Mouse (Mus musculus): ENCODE data around the gene Adcyap1r1. TPM values are rescaled to one million over a fixed set of nuclear protein-coding genes. Genes with fewer than 3 reads are reported as not detected.

Adcyap1r1 gene
- polyA plus RNA-seq, 1 experiment from 2014 or later: 20.4 TPM

DNA sequence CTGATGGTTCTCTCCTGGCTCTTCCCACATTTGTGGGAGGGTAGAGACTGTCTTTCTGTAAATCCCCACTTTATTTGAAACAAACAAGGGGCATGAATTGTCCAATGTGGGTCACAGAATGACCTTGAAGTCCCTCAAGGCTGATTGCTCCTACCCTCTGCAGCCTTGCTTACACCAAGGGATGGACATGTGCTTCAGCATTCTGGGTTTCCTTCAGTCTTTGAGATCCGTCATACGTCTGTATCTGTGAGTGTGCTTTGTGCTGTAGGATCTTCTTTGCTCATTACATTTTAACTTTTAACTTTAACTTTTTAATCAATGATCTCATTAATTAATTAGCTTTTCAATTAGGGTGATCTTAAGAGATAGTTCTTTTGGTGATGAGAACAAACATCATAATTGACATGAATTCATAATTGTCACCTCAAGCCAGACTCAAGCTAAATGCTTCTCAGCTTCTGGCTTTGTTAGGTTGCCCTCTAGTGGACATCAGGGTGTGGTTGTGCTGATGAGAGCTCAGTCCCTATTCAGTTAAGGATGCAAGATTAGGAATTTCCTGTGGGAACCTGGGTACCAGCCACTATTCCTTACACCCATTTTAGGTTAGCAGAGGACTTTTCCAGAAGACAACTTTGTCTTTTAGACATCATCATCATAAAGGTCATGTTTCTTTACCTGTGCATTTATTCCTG is 53.2 kb downstream of the Adcyap1r1 start:
- H3K27ac ChIP-seq (ENCODE audit: low read depth, low read length): no peak overlapping the region
- peak; percentile 67; the same call in 1 of the 2 replicates for ATAC-seq (ENCODE audit: low FRiP score)
- 92% methylated on average over 2 of the region's 2 CpGs for WGBS

DNA sequence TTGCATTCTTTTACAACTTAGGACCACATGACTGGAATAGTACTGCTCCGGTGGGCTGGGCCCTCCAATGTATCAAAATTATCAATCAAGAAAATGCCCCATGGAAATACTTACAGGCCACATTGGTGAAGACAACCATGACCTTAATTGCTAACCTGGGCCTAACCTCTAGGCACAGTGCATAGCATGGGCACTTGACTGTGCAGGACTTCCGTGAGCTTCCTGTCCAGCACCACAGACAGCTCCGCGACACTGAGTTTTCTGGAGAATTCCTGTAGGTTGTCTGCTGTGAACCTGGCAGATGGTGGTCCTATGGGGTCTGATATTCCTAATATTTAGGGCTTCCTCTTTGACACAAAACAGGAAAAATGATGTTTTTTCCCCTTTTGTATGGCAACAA is 54.7 kb downstream of the Adcyap1r1 start:
- H3K27ac ChIP-seq (ENCODE audit: low read depth, low read length): no peak overlapping the region
- H3K27me3 ChIP-seq (ENCODE audit: control insufficient read depth, insufficient read depth, low read length): no peaks in the 10 kb centered on the region
- H3K4me3 ChIP-seq (ENCODE audit: low read depth, low read length): no peak overlapping the region
- H3K36me3 ChIP-seq (ENCODE audit: control insufficient read depth, insufficient read depth, low read length): no peaks in the 10 kb centered on the region
- H3K9ac ChIP-seq (ENCODE audit: low read length): no peak overlapping the region
- no peak for DNase-seq (ENCODE audit: low spot score, missing footprints)
- no peak overlapping the region for H3K4me2 ChIP-seq
- no peaks in the 10 kb centered on the region for H3K4me1 ChIP-seq (ENCODE audit: control insufficient read depth, insufficient read depth, low read length)
- no peak for ATAC-seq (ENCODE audit: low FRiP score)
- WGBS: 84% methylated on average over 4 of the region's 4 CpGs
- no peaks in the 10 kb centered on the region for H3K9me3 ChIP-seq (ENCODE audit: control insufficient read depth, low read length)

More for the DNA sequence above, 53.2 kb downstream of the Adcyap1r1 start:
- no peak for DNase-seq (ENCODE audit: low spot score, missing footprints)
- H3K9me3 ChIP-seq (ENCODE audit: control insufficient read depth, low read length): no peaks in the 10 kb centered on the region
- H3K27me3 ChIP-seq (ENCODE audit: control insufficient read depth, insufficient read depth, low read length): no peaks in the 10 kb centered on the region
- no peak overlapping the region for H3K4me2 ChIP-seq
- no peaks in the 10 kb centered on the region for H3K4me1 ChIP-seq (ENCODE audit: control insufficient read depth, insufficient read depth, low read length)
- no peak overlapping the region for H3K4me3 ChIP-seq (ENCODE audit: low read depth, low read length)
- no peaks in the 10 kb centered on the region for H3K36me3 ChIP-seq (ENCODE audit: control insufficient read depth, insufficient read depth, low read length)
- no peak overlapping the region for H3K9ac ChIP-seq (ENCODE audit: low read length)

DNA sequence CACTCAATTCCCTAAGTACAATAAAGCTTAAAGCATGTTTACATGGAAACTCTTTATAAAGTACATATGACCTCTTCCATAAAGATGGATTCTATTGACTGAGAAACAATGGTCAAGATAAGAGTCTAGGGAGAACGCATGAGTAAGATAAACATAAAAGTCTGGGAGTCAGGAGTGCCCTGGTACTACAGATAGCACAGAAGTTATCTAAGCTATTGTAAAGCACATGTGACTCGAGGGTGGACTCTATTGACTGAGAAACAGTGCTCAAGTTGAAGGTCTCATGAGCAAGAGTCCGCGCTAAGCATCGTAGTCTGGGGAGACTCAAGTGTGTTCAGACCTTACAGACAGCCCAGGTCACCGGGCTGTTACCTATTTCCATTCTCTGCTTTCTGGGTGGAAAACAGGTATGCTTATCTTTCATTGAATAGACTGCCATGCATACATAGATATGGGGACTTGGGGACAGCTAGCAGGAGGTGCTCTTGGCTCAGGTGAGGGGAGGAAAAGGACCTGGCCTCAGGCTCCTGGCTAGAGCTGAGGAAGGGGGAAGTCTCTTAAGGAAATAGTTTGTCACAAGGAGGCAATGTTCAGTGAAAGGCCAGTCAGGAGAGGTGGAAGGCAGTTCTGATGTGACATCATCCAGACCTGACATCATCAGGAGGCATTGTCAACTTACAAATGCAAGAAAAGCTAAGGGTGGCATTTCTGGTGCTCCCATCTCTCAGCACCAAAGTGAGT is 57.5 kb downstream of the Adcyap1r1 start:
- Histone ChIP-seq H3K27me3 (ENCODE audit: control insufficient read depth, insufficient read depth, low read length) (no peaks in the 10 kb centered on the region), H3K27ac (ENCODE audit: low read depth, low read length) (no peak overlapping the region), H3K4me3 (ENCODE audit: low read depth, low read length) (no peak overlapping the region), H3K4me2 (no peak overlapping the region), H3K4me1 (ENCODE audit: control insufficient read depth, insufficient read depth, low read length) (peaks cover 5% of the 10 kb centered on the region; the same call in 1 of the 2 replicates), H3K36me3 (ENCODE audit: control insufficient read depth, insufficient read depth, low read length) (no peaks in the 10 kb centered on the region), H3K9ac (ENCODE audit: low read length) (no peak overlapping the region), H3K9me3 (ENCODE audit: control insufficient read depth, low read length) (no peaks in the 10 kb centered on the region)
- ATAC-seq (ENCODE audit: low FRiP score) (no peak), DNase-seq (ENCODE audit: low spot score, missing footprints) (no peak)
- WGBS: 86% methylated on average over 6 of the region's 6 CpGs

DNA sequence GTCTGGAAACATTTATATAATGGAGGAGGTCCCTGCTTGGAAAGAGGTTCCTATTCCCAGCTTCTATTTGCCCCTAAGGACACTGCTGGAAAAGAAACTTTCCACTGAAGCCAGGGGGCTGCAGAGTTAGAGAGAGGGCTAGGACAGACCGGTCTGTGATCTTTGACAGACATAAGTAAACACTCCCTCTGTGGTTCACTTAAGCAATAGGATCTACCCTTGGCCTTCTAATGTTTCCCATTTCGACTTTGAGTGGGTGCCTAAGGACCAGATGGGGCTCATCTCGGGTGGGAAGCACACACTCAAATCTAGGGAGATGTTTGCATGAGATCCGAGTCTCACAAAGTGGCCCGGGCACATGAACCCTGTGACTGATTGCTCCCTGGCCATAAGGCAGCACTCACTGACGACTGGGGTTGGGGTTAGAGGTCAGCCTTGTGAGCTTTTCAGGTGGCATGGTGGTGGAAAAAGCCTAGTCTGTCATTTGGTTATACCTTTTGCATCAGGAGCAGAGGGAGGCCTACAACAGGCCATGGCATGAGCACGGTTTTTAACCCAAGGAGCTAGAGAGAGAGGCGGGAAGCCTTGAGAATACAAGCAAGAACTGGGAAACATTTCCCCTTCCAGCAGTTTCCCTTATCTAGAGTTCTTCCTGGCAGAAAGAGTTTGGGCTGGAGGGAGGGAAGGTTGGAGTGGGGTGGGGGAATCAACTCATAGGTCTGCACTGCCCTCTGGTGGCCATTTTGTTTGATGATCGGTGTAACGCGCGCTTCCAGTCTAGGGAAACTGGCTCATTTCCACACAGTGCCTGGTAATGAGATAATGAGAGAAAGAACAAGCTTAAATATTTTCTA is 59.7 kb downstream of the Adcyap1r1 start:
- Histone ChIP-seq H3K4me3 (ENCODE audit: low read depth, low read length) (no peak overlapping the region), H3K4me1 (ENCODE audit: control insufficient read depth, insufficient read depth, low read length) (peaks cover 5% of the 10 kb centered on the region; the same call in 1 of the 2 replicates), H3K27me3 (ENCODE audit: control insufficient read depth, insufficient read depth, low read length) (no peaks in the 10 kb centered on the region), H3K9ac (ENCODE audit: low read length) (no peak overlapping the region), H3K9me3 (ENCODE audit: control insufficient read depth, low read length) (peaks cover 2% of the 10 kb centered on the region; the same call in 1 of the 2 replicates), H3K36me3 (ENCODE audit: control insufficient read depth, insufficient read depth, low read length) (no peaks in the 10 kb centered on the region), H3K27ac (ENCODE audit: low read depth, low read length) (no peak overlapping the region), H3K4me2 (no peak overlapping the region)
- peak; percentile 84 for ATAC-seq (ENCODE audit: low FRiP score)
- peak; percentile 98 for DNase-seq (ENCODE audit: low spot score, missing footprints)
- WGBS: 35% methylated on average over 12 of the region's 12 CpGs

DNA sequence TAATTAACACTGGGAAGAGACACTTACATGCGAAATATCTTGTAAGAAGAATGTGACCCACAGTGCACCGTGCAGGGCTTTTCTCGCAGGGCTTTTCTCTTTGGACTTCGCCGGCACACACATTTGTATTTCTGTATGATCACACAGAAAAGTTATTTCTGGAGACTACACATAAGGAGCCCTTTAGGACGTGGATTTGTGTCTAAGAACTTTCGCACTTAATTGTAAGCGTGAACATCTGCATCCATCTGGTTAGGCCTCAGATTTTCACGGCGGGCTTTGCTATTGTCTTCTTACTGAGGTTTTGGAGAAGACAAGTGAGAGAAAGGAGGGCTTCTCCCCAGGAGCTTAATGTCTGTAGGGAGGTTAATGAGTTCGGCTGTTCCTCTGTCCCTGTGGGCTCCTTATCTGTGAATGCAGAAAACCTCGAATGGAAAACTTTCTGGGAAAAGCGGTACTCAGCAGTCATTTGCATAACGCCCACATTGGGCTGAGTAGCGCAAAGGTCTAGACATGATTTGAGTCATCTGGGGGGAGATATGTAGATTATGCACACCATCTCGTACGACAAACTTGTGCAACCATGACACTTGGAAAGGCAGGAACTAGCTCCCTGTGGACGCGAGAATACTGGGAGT is 60.4 kb downstream of the Adcyap1r1 start:
- no peaks in the 10 kb centered on the region for H3K27me3 ChIP-seq (ENCODE audit: control insufficient read depth, insufficient read depth, low read length)
- no peak overlapping the region for H3K4me2 ChIP-seq
- peak; percentile 49 for ATAC-seq (ENCODE audit: low FRiP score)
- 40% methylated on average over 19 of the region's 19 CpGs for WGBS
- H3K4me3 ChIP-seq (ENCODE audit: low read depth, low read length): no peak overlapping the region
- peak; percentile 87 for DNase-seq (ENCODE audit: low spot score, missing footprints)
- no peaks in the 10 kb centered on the region for H3K36me3 ChIP-seq (ENCODE audit: control insufficient read depth, insufficient read depth, low read length)
- H3K4me1 ChIP-seq (ENCODE audit: control insufficient read depth, insufficient read depth, low read length): peaks cover 5% of the 10 kb centered on the region; the same call in 1 of the 2 replicates
- peaks cover 2% of the 10 kb centered on the region; the same call in 1 of the 2 replicates for H3K9me3 ChIP-seq (ENCODE audit: control insufficient read depth, low read length)
- H3K9ac ChIP-seq (ENCODE audit: low read length): 0 out of 2 replicates have a peak overlapping the region, but pooled peaks have one; percentile 18
- no peak overlapping the region for H3K27ac ChIP-seq (ENCODE audit: low read depth, low read length)

DNA sequence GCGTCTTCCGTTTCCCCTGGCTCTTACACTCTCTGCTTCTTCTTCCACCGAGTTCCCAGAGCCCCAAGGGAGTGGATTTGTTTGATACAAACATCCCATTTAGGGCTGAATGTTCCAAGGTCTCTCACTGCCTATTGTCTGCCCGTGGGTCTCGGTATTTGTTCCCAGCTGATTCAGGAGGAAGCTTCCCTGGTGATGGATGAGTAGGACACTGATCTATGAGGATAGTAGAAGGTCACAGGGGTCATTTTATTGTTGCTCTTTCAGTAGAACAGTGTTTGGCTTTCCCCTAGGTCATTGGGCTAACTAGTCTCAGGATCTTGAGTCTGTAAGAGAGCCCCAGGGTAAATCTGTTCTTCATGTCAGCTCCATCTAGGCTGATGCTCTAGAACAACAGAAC is 61.7 kb downstream of the Adcyap1r1 start:
- Histone ChIP-seq H3K9me3 (ENCODE audit: control insufficient read depth, low read length) (peaks cover 2% of the 10 kb centered on the region; the same call in 1 of the 2 replicates), H3K4me3 (ENCODE audit: low read depth, low read length) (no peak overlapping the region), H3K9ac (ENCODE audit: low read length) (no peak overlapping the region), H3K4me1 (ENCODE audit: control insufficient read depth, insufficient read depth, low read length) (peaks cover 5% of the 10 kb centered on the region; the same call in 1 of the 2 replicates), H3K36me3 (ENCODE audit: control insufficient read depth, insufficient read depth, low read length) (no peaks in the 10 kb centered on the region), H3K4me2 (no peak overlapping the region), H3K27ac (ENCODE audit: low read depth, low read length) (no peak overlapping the region), H3K27me3 (ENCODE audit: control insufficient read depth, insufficient read depth, low read length) (no peaks in the 10 kb centered on the region)
- 65% methylated on average over 5 of the region's 5 CpGs for WGBS
- ATAC-seq (ENCODE audit: low FRiP score) (no peak), DNase-seq (ENCODE audit: low spot score, missing footprints) (no peak)

DNA sequence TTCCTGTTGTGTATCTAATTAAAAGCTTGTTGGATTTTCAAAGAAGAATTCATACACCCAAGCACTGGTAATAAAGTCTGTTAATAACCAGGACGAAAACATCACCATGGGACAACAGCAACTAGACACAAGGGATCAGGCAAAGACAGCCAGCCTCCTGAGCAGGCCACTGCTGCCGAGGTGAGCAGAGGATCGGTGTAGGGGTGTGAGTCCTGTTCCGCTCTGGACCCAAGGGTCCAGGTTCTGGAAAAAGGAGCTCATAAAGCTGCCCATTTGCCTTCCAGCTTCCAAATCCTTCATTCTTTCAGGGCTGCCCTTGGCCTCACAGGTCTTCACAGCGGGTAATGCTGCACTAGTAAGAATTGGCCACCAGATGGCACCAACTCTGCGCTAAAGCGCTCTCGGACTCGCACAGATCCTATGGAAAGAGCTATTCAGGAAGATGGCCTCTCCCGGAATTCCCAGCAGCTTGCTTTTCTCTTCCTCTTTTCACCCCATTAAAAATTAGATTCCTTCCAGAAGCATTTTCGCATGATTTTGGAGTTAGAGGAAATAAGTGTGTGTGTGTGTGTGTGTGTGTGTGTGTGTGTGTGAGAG is 67.9 kb downstream of the Adcyap1r1 start:
- Histone ChIP-seq H3K4me3 (ENCODE audit: low read depth, low read length) (no peak overlapping the region), H3K9ac (ENCODE audit: low read length) (no peak overlapping the region)
- 18% methylated on average over 11 of the region's 11 CpGs for WGBS

More for the DNA sequence above, 67.9 kb downstream of the Adcyap1r1 start:
- peak overlapping the region; percentile 28 for H3K4me2 ChIP-seq
- no peaks in the 10 kb centered on the region for H3K4me1 ChIP-seq (ENCODE audit: control insufficient read depth, insufficient read depth, low read length)
- no peaks in the 10 kb centered on the region for H3K36me3 ChIP-seq (ENCODE audit: control insufficient read depth, insufficient read depth, low read length)
- H3K9me3 ChIP-seq (ENCODE audit: control insufficient read depth, low read length): peaks cover 2% of the 10 kb centered on the region; the same call in 1 of the 2 replicates
- DNase-seq (ENCODE audit: low spot score, missing footprints) (peak; percentile 98), ATAC-seq (ENCODE audit: low FRiP score) (peak; percentile 88)
- no peaks in the 10 kb centered on the region for H3K27me3 ChIP-seq (ENCODE audit: control insufficient read depth, insufficient read depth, low read length)
- H3K27ac ChIP-seq (ENCODE audit: low read depth, low read length): no peak overlapping the region

Measured in midbrain, embryonic 11.5 days (tissue).